22 mouse cellular contexts compared by ENCODE assay signal in genomic region chr5:36274684-36275394, GRCm38 (mm10).
DNase-seq lines count a peak whose midpoint lies in the region; ATAC-seq and TF ChIP-seq lines count a peak whose summit lies in the region.
"Had no signal": no experiment of that assay in that cellular context is flagged by ENCODE, and none has a peak within 500 bp of the region (broad histone marks: within the 10 kb centered on the region; RNA-seq: fewer than 3 reads in every experiment).

No protein-coding gene starts in this region.

- no peak overlapping the region for H3K4me2 ChIP-seq in forebrain, embryonic 15.5 days (replicated peaks)
- no peak overlapping the region for H3K4me2 ChIP-seq in forebrain, embryonic 14.5 days (ENCODE audit: low read length)
- H3K4me2 ChIP-seq in hindbrain, embryonic 16.5 days (ENCODE audit: low read length), result no peak overlapping the region
- H3K4me2 ChIP-seq in neural tube, embryonic 15.5 days, result no peak overlapping the region
- no peak overlapping the region for H3K4me2 ChIP-seq in lung, postnatal 0 days (replicated peaks; ENCODE audit: low read depth, low read length)
- H3K4me2 ChIP-seq: embryonic facial prominence, embryonic 13.5 days; heart, embryonic 13.5 days; limb, embryonic 15.5 days; neural tube, embryonic 13.5 days; stomach, embryonic 15.5 days had no signal

- no peak for TF ChIP-seq CTCF in lung, postnatal 0 days (IDR thresholded peaks at IDR 0.05)

- H3K4me3 ChIP-seq in forebrain, embryonic 15.5 days, result no peak overlapping the region
- H3K4me3 ChIP-seq in forebrain, embryonic 14.5 days (ENCODE audit: low read depth, low read length), result no peak overlapping the region
- H3K4me3 ChIP-seq in hindbrain, embryonic 16.5 days (ENCODE audit: low read length), result no peak overlapping the region
- H3K4me3 ChIP-seq in hindbrain, embryonic 10.5 days, result no peak overlapping the region
- no peak overlapping the region for H3K4me3 ChIP-seq in neural tube, embryonic 15.5 days (replicated peaks)
- H3K4me3 ChIP-seq in lung, postnatal 0 days (ENCODE audit: low read depth, low read length), result no peak overlapping the region
- H3K4me3 ChIP-seq: embryonic facial prominence, embryonic 13.5 days; heart, embryonic 13.5 days; limb, embryonic 15.5 days; neural tube, embryonic 13.5 days; stomach, embryonic 15.5 days had no signal

- no peak for TF ChIP-seq EP300 in lung, postnatal 0 days (IDR thresholded peaks at IDR 0.05)

- WGBS in forebrain, embryonic 15.5 days, result 63% methylated on average over 6 of the region's 6 CpGs
- 71% methylated on average over 6 of the region's 6 CpGs for WGBS in forebrain, embryonic 14.5 days
- 53% methylated on average over 6 of the region's 6 CpGs for WGBS in hindbrain, embryonic 16.5 days
- 73% methylated on average over 6 of the region's 6 CpGs for WGBS in hindbrain, embryonic 10.5 days
- 40% methylated on average over 6 of the region's 6 CpGs for WGBS in neural tube, embryonic 15.5 days
- 86% methylated on average over 6 of the region's 6 CpGs for WGBS in lung, postnatal 0 days

- ATAC-seq in forebrain, embryonic 15.5 days (replicated peaks), result 0 out of 2 replicates have a peak, but pooled peaks have one; percentile 43
- no peak for ATAC-seq in forebrain, embryonic 14.5 days
- ATAC-seq in hindbrain, embryonic 16.5 days, result peak; percentile 66; the same call in 1 of the 2 replicates
- peak; percentile 63; the same call in 1 of the 2 replicates for ATAC-seq in neural tube, embryonic 15.5 days (ENCODE audit: low FRiP score)
- no peak for ATAC-seq in lung, postnatal 0 days
- ATAC-seq: activated CD4-positive, CD25-positive, alpha-beta regulatory T cell, adult 4 months had no signal

- H3K27me3 ChIP-seq in forebrain, embryonic 15.5 days, result no peaks in the 10 kb centered on the region
- H3K27me3 ChIP-seq in forebrain, embryonic 14.5 days (replicated peaks; ENCODE audit: control insufficient read depth, insufficient read depth, low read length), result no peaks in the 10 kb centered on the region
- no peaks in the 10 kb centered on the region for H3K27me3 ChIP-seq in hindbrain, embryonic 16.5 days (replicated peaks; ENCODE audit: control insufficient read depth, insufficient read depth, low read length)
- H3K27me3 ChIP-seq in hindbrain, embryonic 10.5 days (ENCODE audit: insufficient read depth, poor library complexity, severe bottlenecking), result no peaks in the 10 kb centered on the region
- no peaks in the 10 kb centered on the region for H3K27me3 ChIP-seq in neural tube, embryonic 15.5 days (replicated peaks)
- no peaks in the 10 kb centered on the region for H3K27me3 ChIP-seq in lung, postnatal 0 days (replicated peaks; ENCODE audit: insufficient read depth, low read length)
- H3K27me3 ChIP-seq: embryonic facial prominence, embryonic 13.5 days; limb, embryonic 15.5 days; neural tube, embryonic 13.5 days; stomach, embryonic 15.5 days had no signal

- H3K9ac ChIP-seq in forebrain, embryonic 15.5 days (replicated peaks), result no peak overlapping the region
- no peak overlapping the region for H3K9ac ChIP-seq in forebrain, embryonic 14.5 days (ENCODE audit: low read length)
- H3K9ac ChIP-seq in hindbrain, embryonic 16.5 days (ENCODE audit: low read depth, low read length), result no peak overlapping the region
- no peak overlapping the region for H3K9ac ChIP-seq in neural tube, embryonic 15.5 days (replicated peaks)
- no peak overlapping the region for H3K9ac ChIP-seq in lung, postnatal 0 days (replicated peaks; ENCODE audit: low read depth)
- H3K9ac ChIP-seq: embryonic facial prominence, embryonic 13.5 days; heart, embryonic 13.5 days; limb, embryonic 15.5 days; neural tube, embryonic 13.5 days; stomach, embryonic 15.5 days had no signal

- H3K4me1 ChIP-seq in forebrain, embryonic 15.5 days, result no peaks in the 10 kb centered on the region
- H3K4me1 ChIP-seq in forebrain, embryonic 14.5 days (ENCODE audit: control insufficient read depth, insufficient read depth, low read length), result 0 out of 2 replicates have a peak, but pooled peaks cover 3% of the 10 kb centered on the region
- peaks cover 17% of the 10 kb centered on the region for H3K4me1 ChIP-seq in hindbrain, embryonic 16.5 days (ENCODE audit: control insufficient read depth, insufficient read depth, low read depth, low read length)
- peaks cover 9% of the 10 kb centered on the region; the same call in 1 of the 2 replicates for H3K4me1 ChIP-seq in hindbrain, embryonic 10.5 days (replicated peaks)
- peaks cover 26% of the 10 kb centered on the region for H3K4me1 ChIP-seq in neural tube, embryonic 15.5 days
- H3K4me1 ChIP-seq in lung, postnatal 0 days (ENCODE audit: insufficient read depth, low read depth, low read length), result no peaks in the 10 kb centered on the region
- H3K4me1 ChIP-seq: embryonic facial prominence, embryonic 13.5 days had no signal

- H3K27ac ChIP-seq in forebrain, embryonic 15.5 days (replicated peaks), result no peak overlapping the region
- no peak overlapping the region for H3K27ac ChIP-seq in forebrain, embryonic 14.5 days (ENCODE audit: low read depth, low read length)
- H3K27ac ChIP-seq in hindbrain, embryonic 16.5 days (ENCODE audit: low read depth, low read length), result no peak overlapping the region
- H3K27ac ChIP-seq in hindbrain, embryonic 10.5 days, result no peak overlapping the region
- peak overlapping the region; percentile 23; the same call in 1 of the 2 replicates for H3K27ac ChIP-seq in neural tube, embryonic 15.5 days (replicated peaks)
- H3K27ac ChIP-seq in lung, postnatal 0 days (ENCODE audit: low read length), result no peak overlapping the region
- H3K27ac ChIP-seq: embryonic facial prominence, embryonic 13.5 days; heart, embryonic 13.5 days; limb, embryonic 15.5 days; neural tube, embryonic 13.5 days; stomach, embryonic 15.5 days had no signal

- DNase-seq in forebrain, embryonic 14.5 days (ENCODE audit: low spot score), result no peak
- no peak for DNase-seq in hindbrain, embryonic 10.5 days (ENCODE audit: low spot score)
- no peak for DNase-seq in neural tube, embryonic 10.5 days (ENCODE audit: extremely low spot score, low spot score)
- no peak for DNase-seq in lung, postnatal 0 days (ENCODE audit: low spot score)
- no peak for DNase-seq in liver
- DNase-seq: adrenal gland, postnatal 10 days; cerebellum, adult 9-11 months; heart, postnatal 36 days; kidney, postnatal 25 days; lung, postnatal 10 days; right cerebral cortex, postnatal 14 days; thymus, adult 18-20 months had no signal

- no peaks in the 10 kb centered on the region for H3K36me3 ChIP-seq in forebrain, embryonic 15.5 days
- no peaks in the 10 kb centered on the region for H3K36me3 ChIP-seq in forebrain, embryonic 14.5 days (ENCODE audit: control insufficient read depth, insufficient read depth, low read length)
- no peaks in the 10 kb centered on the region for H3K36me3 ChIP-seq in hindbrain, embryonic 16.5 days (ENCODE audit: control insufficient read depth, insufficient read depth, low read length)
- H3K36me3 ChIP-seq in hindbrain, embryonic 10.5 days, result no peaks in the 10 kb centered on the region
- H3K36me3 ChIP-seq in neural tube, embryonic 15.5 days, result no peaks in the 10 kb centered on the region
- H3K36me3 ChIP-seq in lung, postnatal 0 days (ENCODE audit: insufficient read depth, low read length), result no peaks in the 10 kb centered on the region
- H3K36me3 ChIP-seq: embryonic facial prominence, embryonic 13.5 days; G1E; heart, embryonic 13.5 days; limb, embryonic 15.5 days; neural tube, embryonic 13.5 days; stomach, embryonic 15.5 days had no signal

- no peaks in the 10 kb centered on the region for H3K9me3 ChIP-seq in forebrain, embryonic 15.5 days
- no peaks in the 10 kb centered on the region for H3K9me3 ChIP-seq in forebrain, embryonic 14.5 days (replicated peaks; ENCODE audit: control insufficient read depth, low read length)
- no peaks in the 10 kb centered on the region for H3K9me3 ChIP-seq in hindbrain, embryonic 16.5 days (ENCODE audit: control insufficient read depth, low read length)
- H3K9me3 ChIP-seq in hindbrain, embryonic 10.5 days, result no peaks in the 10 kb centered on the region
- H3K9me3 ChIP-seq in neural tube, embryonic 15.5 days (replicated peaks), result no peaks in the 10 kb centered on the region
- no peaks in the 10 kb centered on the region for H3K9me3 ChIP-seq in lung, postnatal 0 days (ENCODE audit: low read length)
- H3K9me3 ChIP-seq: embryonic facial prominence, embryonic 13.5 days; limb, embryonic 15.5 days; neural tube, embryonic 13.5 days; stomach, embryonic 15.5 days had no signal

Comparison
In these comparisons a context has a peak if more than half of its experiments do, and no peak if none do; other contexts are left out.
1. ATAC-seq: peak in forebrain, embryonic 15.5 days (single experiment), hindbrain, embryonic 16.5 days (single experiment) and neural tube, embryonic 15.5 days (single experiment); none in forebrain, embryonic 14.5 days (single experiment) and lung, postnatal 0 days (single experiment).